Mouse (Mus musculus) inflammation-experienced regulatory T-cells, adult 6 months (primary cell): ENCODE data around the gene Gm4969. TPM values are rescaled to one million over a fixed set of nuclear protein-coding genes. Genes with fewer than 3 reads are reported as not detected.

Source experiments
- ATAC-seq: one replicate; pipeline ENCODE4 v1.8.0; 2017
- polyA plus RNA-seq, 3 experiments: library from polyadenylated mRNA; unstranded; fragments of 100-300 nt; shearing (Covaris generic); gene quantifications; one replicate each; pipeline ENCODE4 v1.2.1; 2017

Gene Gm4969
- polyA plus RNA-seq, 3 experiments from 2014 or later, result 0.11 TPM; not detected in 2

DNA sequence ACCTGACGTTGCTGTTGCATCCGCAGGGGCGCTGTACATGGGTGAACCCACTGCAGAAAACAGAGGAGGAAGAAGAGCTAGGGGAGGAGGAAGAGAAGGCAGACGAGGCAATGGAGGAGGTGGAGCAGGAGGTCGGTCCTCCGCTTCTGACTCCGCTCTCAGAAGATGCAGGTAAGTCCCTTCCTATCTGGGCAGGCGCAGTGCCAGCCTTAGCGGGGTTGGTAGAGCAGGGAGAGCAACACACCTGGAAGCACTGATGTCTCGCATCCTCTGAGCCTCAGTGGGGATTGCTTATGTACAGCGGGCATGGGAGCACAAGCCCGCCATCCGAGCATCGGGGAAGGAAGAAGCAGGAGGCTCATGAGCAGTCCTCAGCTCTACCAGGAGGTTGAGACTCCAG, 51.1 kb downstream of the Gm4969 start:
- ATAC-seq, result no peak

DNA sequence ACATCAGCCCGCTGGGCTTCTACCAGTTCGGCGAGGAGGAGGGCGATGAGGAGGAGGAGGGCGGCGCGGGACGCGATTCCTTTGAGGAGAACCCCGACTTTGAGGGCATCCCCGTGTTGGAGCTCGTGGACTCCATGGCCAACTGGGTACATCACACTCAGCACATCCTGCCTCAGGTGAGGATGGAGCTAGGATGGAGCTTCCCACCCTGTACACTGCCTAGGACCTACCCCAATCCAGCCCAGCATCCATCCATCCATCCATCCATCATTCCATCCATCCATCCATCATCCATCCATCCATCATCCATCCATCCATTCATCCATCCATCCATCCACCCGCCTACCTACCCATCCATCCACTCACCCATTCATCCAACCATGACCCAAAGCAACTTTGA, 52.3 kb downstream of the Gm4969 start:
- no peak for ATAC-seq

DNA sequence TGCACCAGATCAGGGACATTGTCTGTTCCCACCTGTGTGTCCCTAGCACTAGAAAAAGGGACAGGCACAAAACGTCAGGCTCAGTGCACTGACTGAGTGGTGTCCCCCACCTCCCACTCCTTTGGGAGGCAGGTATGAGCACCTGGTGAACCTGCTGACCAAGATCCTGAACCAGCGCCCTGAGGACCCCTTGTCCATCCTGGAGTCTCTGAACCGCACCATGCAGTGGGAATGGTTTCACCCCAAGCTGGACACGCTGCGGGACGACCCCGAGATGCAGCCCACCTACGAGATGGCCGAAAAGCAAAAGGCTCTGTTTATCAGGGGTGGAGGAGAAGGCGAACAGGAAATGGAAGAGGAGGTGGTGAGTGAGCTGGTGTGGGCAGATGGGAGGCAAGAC, 60.8 kb downstream of the Gm4969 start:
- no peak for ATAC-seq

DNA sequence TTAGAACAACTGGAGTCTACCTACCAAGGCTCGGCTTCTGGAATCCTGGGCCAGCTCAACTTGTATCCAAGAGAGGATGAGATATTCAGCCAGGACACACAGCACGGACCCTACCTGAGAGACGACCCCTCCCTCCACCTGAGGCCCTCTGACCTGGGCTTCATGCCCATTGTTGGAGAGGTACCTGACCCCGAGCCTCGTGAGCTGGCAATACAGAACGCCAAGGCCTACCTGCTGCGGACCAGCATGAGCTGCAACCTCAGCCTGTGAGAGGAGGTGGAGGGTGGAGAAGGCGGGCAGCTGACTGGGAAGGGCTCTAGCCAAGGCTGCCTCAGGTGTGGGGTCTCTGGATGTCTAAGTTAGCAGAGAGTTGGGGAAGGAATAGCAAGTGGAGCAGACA, 63.1 kb downstream of the Gm4969 start:
- no peak for ATAC-seq

GRCm38 (mm10) chr7:19054777-19055076, 63.4 kb downstream of the Gm4969 start:
- no peak for ATAC-seq

GRCm38 (mm10) chr7:19054047-19054776, 64.0 kb downstream of the Gm4969 start, which contains the start of gene Rsph6a:
TSS of gene Rsph6a (plus strand) at chr7:19054690.
- no peak for ATAC-seq

- ATAC-seq, result no peak
These were observed 65.0 kb downstream of the Gm4969 start for GRCm38 (mm10) chr7:19053136-19053532.

- no peak for ATAC-seq
These were observed 65.6 kb downstream of the Gm4969 start for GRCm38 (mm10) chr7:19052345-19053135.

DNA sequence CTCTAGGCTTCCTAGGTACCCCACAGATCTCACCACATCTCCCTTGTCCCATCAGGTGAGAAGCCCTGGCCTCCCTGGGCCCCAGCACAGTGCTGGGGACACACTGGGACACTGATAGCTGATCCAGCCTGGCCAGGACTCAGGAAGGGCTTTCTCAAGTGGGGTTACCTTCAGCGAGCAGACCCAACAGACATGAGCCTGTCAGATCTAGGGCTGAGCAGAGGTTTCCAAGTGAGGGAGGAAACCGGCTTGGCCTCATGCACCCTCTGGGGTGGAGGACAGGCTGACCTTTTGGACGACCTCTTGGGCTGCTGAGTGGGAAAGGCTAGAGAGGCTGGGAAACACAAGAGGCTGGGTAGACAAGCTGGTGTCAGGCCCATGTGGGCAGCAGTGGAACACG, 67.0 kb downstream of the Gm4969 start:
- no peak for ATAC-seq

- ATAC-seq, result no peak
These were observed 68.0 kb downstream of the Gm4969 start for GRCm38 (mm10) chr7:19050172-19050571.

- ATAC-seq, result no peak
These were observed 68.9 kb downstream of the Gm4969 start for GRCm38 (mm10) chr7:19049252-19049651.

Other genes with a start within 250 kb of the Gm4969 start
- 100 to 1,000 TPM; 200 to 462 (median 264) TPM for gene Pglyrp1, start 247.0 kb downstream of the Gm4969 start, polyA plus RNA-seq
- gene Ccdc61, start 208.0 kb downstream of the Gm4969 start, polyA plus RNA-seq, result 1 to 10 TPM; 5.8 to 8.6 (median 6.7) TPM
- under 1 TPM in 1 of 3 experiments, not detected in 2; 0.05 TPM for gene Nova2, start 192.5 kb downstream of the Gm4969 start, polyA plus RNA-seq
- not detected for gene Nanos2, start 131.0 kb downstream of the Gm4969 start, polyA plus RNA-seq
- 1 to 10 TPM; 2.1 to 2.7 (median 2.6) TPM for gene Mypop, start 127.1 kb downstream of the Gm4969 start, polyA plus RNA-seq
- 1 to 10 TPM; 1.1 to 2.6 (median 1.9) TPM for gene Irf2bp1, start 114.3 kb downstream of the Gm4969 start, polyA plus RNA-seq
- not detected for gene Foxa3, start 94.8 kb downstream of the Gm4969 start, polyA plus RNA-seq
- gene Sympk, start 94.0 kb downstream of the Gm4969 start, polyA plus RNA-seq, result 10 to 100 TPM in 1 of 3 experiments, 1 to 10 TPM in 2; 8.2 to 12.2 (median 9.2) TPM
- gene Rsph6a, start 63.7 kb downstream of the Gm4969 start, polyA plus RNA-seq, result not detected
- gene Dmwd, start 42.1 kb downstream of the Gm4969 start, polyA plus RNA-seq, result under 1 TPM in 1 of 3 experiments, not detected in 2; 0.27 TPM
- gene Dmpk, start 34.5 kb downstream of the Gm4969 start, polyA plus RNA-seq, result not detected
- gene Six5, start 23.8 kb downstream of the Gm4969 start, polyA plus RNA-seq, result 1 to 10 TPM in 2 of 3 experiments, under 1 TPM in 1; 0.15 to 1.2 (median 1.0) TPM
- gene Fbxo46, start 1.5 kb upstream of the Gm4969 start, polyA plus RNA-seq, result 10 to 100 TPM; 18.3 to 20.6 (median 20.0) TPM
- gene Qpctl, start 30.9 kb upstream of the Gm4969 start, polyA plus RNA-seq, result 10 to 100 TPM in 1 of 3 experiments, 1 to 10 TPM in 2; 7.7 to 10.0 (median 8.5) TPM
- 10 to 100 TPM; 73.5 to 94.3 (median 75.9) TPM for gene Snrpd2, start 31.4 kb upstream of the Gm4969 start, polyA plus RNA-seq
- gene Gipr, start 47.8 kb upstream of the Gm4969 start, polyA plus RNA-seq, result not detected
- 10 to 100 TPM; 10.2 to 16.5 (median 16.5) TPM for gene Eml2, start 58.1 kb upstream of the Gm4969 start, polyA plus RNA-seq
- under 1 TPM in 1 of 3 experiments, not detected in 2; 0.13 TPM for gene Gpr4, start 94.2 kb upstream of the Gm4969 start, polyA plus RNA-seq
- 10 to 100 TPM; 14.3 to 20.8 (median 16.6) TPM for gene Opa3, start 110.0 kb upstream of the Gm4969 start, polyA plus RNA-seq
- 100 to 1,000 TPM in 1 of 3 experiments, 10 to 100 TPM in 2; 74.0 to 103 (median 94.6) TPM for gene Vasp, start 153.4 kb upstream of the Gm4969 start, polyA plus RNA-seq
- 1 to 10 TPM in 2 of 3 experiments, under 1 TPM in 1; 0.74 to 3.1 (median 2.1) TPM for gene Ppm1n, start 161.7 kb upstream of the Gm4969 start, polyA plus RNA-seq
- not detected for gene Rtn2, start 164.3 kb upstream of the Gm4969 start, polyA plus RNA-seq
- gene Fosb, start 191.7 kb upstream of the Gm4969 start, polyA plus RNA-seq, result 1 to 10 TPM in 2 of 3 experiments, under 1 TPM in 1; 0.98 to 8.0 (median 2.0) TPM
- 10 to 100 TPM; 51.1 to 68.7 (median 55.2) TPM for gene Ercc1, start 226.4 kb upstream of the Gm4969 start, polyA plus RNA-seq
- gene Cd3eap, start 241.1 kb upstream of the Gm4969 start, polyA plus RNA-seq, result 10 to 100 TPM in 2 of 3 experiments, 1 to 10 TPM in 1; 8.9 to 22.4 (median 17.6) TPM
- not detected for gene Ppp1r13l, start 241.4 kb upstream of the Gm4969 start, polyA plus RNA-seq